Mouse (Mus musculus) limb, embryonic 11.5 days (tissue): ENCODE measurements at regions not wholly inside any gene's neighbourhood (a gene's known extent, or its start where the extent isn't known, plus 50 kb on each side); places are given as distances from the start of the nearest gene placed in this dataset.
A peak's percentile ranks its signal among the peaks of the same experiment; 100 is the strongest.

Source experiments
- ATAC-seq: fragments of 200-750 bp; cut with Nextera tagmentation; 2 replicates; pipeline ENCODE4 v1.8.0; 2017; ENCODE audit warnings: low read depth; ENCODE audit not compliant: insufficient number of reproducible peaks, low FRiP score, low TSS enrichment
- DNase-seq: peaks from one replicate; pipeline ENCODE4 v3.0.0-alpha.2; 2015; ENCODE audit warnings: low spot score
- H3K27ac ChIP-seq: fragments of 300-500 bp; sonication (generic); replicated peaks from 2 replicates; pipeline ENCODE4 v1.5.1; 2014; ENCODE audit warnings: low read depth, mild to moderate bottlenecking, low read length
- H3K27me3 ChIP-seq: fragments of 300-500 bp; sonication (generic); 2 replicates; pipeline ENCODE4 v1.6.1; 2014; ENCODE audit warnings: mild to moderate bottlenecking, low read length, mixed read lengths; ENCODE audit not compliant: control insufficient read depth, insufficient read depth
- H3K36me3 ChIP-seq: fragments of 300-500 bp; sonication (generic); 2 replicates; pipeline ENCODE4 v1.6.1; 2014; ENCODE audit warnings: mild to moderate bottlenecking, low read length, moderate library complexity, mixed read lengths; ENCODE audit not compliant: control insufficient read depth, insufficient read depth
- H3K4me1 ChIP-seq: fragments of 300-500 bp; sonication (generic); 2 replicates; pipeline ENCODE4 v1.6.1; 2014; ENCODE audit warnings: low read length, mixed read lengths; ENCODE audit not compliant: control insufficient read depth, insufficient read depth
- H3K4me2 ChIP-seq: fragments of 300-500 bp; sonication (generic); 2 replicates; pipeline ENCODE4 v1.6.1; 2014; ENCODE audit warnings: low read depth, mild to moderate bottlenecking, moderate library complexity; ENCODE audit not compliant: severe bottlenecking
- H3K4me3 ChIP-seq: fragments of 300-500 bp; sonication (generic); 2 replicates; pipeline ENCODE4 v1.5.1; 2014; ENCODE audit warnings: low read depth, low read length
- H3K9ac ChIP-seq: fragments of 300-500 bp; sonication (generic); 2 replicates; pipeline ENCODE4 v1.6.1; 2014; ENCODE audit warnings: mild to moderate bottlenecking, low read length
- H3K9me3 ChIP-seq: fragments of 300-500 bp; sonication (generic); 2 replicates; pipeline ENCODE4 v1.6.1; 2016; ENCODE audit warnings: low read length; ENCODE audit not compliant: control insufficient read depth
- WGBS: fragments of 180-500 bp; shearing (Covaris S2); extraction: QIAGEN DNeasy Blood & Tissue Kit; methylation state at CpG from one replicate; pipeline ENCODE4 v1.1.7; 2014; 5-methylcytosine and 5-hydroxymethylcytosine counted together

- no peak for DNase-seq
- Histone ChIP-seq H3K27ac (0 out of 2 replicates have a peak overlapping the region, but pooled peaks have one; percentile 30), H3K9ac (no peak overlapping the region), H3K27me3 (no peaks in the 10 kb centered on the region), H3K4me1 (peaks cover 6% of the 10 kb centered on the region), H3K36me3 (no peaks in the 10 kb centered on the region), H3K4me3 (no peak overlapping the region), H3K4me2 (no peak overlapping the region), H3K9me3 (no peaks in the 10 kb centered on the region)
- ATAC-seq = no peak
- 66% methylated on average over 10 of the region's 10 CpGs for WGBS
These were observed 200.7 kb upstream of the Lrig3 start for GRCm38 (mm10) chr10:125765103-125765820.

- Histone ChIP-seq H3K9ac (no peak overlapping the region), H3K9me3 (no peaks in the 10 kb centered on the region), H3K4me3 (no peak overlapping the region), H3K4me1 (peaks cover 5% of the 10 kb centered on the region), H3K4me2 (no peak overlapping the region), H3K36me3 (no peaks in the 10 kb centered on the region), H3K27me3 (no peaks in the 10 kb centered on the region), H3K27ac (no peak overlapping the region)
- DNase-seq (no peak), ATAC-seq (no peak)
- 89% methylated on average over 3 of the region's 3 CpGs for WGBS
These were observed 197.7 kb upstream of the Lrig3 start for GRCm38 (mm10) chr10:125768281-125768680.

- Histone ChIP-seq H3K4me1 (0 out of 2 replicates have a peak, but pooled peaks cover 2% of the 10 kb centered on the region), H3K9me3 (no peaks in the 10 kb centered on the region), H3K27ac (no peak overlapping the region), H3K4me3 (no peak overlapping the region), H3K36me3 (no peaks in the 10 kb centered on the region), H3K27me3 (no peaks in the 10 kb centered on the region), H3K4me2 (no peak overlapping the region), H3K9ac (no peak overlapping the region)
- ATAC-seq = no peak
- peak; percentile 56 for DNase-seq
- WGBS = 20% methylated on average over 7 of the region's 7 CpGs
These were observed 192.4 kb upstream of the Lrig3 start for GRCm38 (mm10) chr10:125773541-125773940.

- Histone ChIP-seq H3K4me2 (no peak overlapping the region), H3K9me3 (no peaks in the 10 kb centered on the region), H3K9ac (no peak overlapping the region), H3K27me3 (no peaks in the 10 kb centered on the region), H3K4me1 (peaks cover 20% of the 10 kb centered on the region), H3K36me3 (no peaks in the 10 kb centered on the region), H3K4me3 (no peak overlapping the region), H3K27ac (no peak overlapping the region)
- ATAC-seq (no peak), DNase-seq (no peak)
- 46% methylated on average over 6 of the region's 6 CpGs for WGBS
These were observed 183.5 kb upstream of the Lrig3 start for GRCm38 (mm10) chr10:125782486-125782885.

- WGBS = 15% methylated on average over 2 of the region's 2 CpGs
- Histone ChIP-seq H3K9ac (no peak overlapping the region), H3K4me3 (no peak overlapping the region), H3K4me2 (no peak overlapping the region), H3K9me3 (no peaks in the 10 kb centered on the region), H3K27me3 (no peaks in the 10 kb centered on the region), H3K4me1 (peaks cover 26% of the 10 kb centered on the region), H3K36me3 (no peaks in the 10 kb centered on the region), H3K27ac (no peak overlapping the region)
- DNase-seq (peak; percentile 71), ATAC-seq (0 out of 2 replicates have a peak, but pooled peaks have one; percentile 58)
These were observed 181.1 kb upstream of the Lrig3 start for GRCm38 (mm10) chr10:125784896-125785295.

- H3K4me3 ChIP-seq = no peak overlapping the region
- peak overlapping the region; percentile 29 for H3K4me2 ChIP-seq
- H3K4me1 ChIP-seq = peaks cover 26% of the 10 kb centered on the region
- H3K9me3 ChIP-seq = no peaks in the 10 kb centered on the region
- peak; percentile 44 for DNase-seq
- H3K36me3 ChIP-seq = no peaks in the 10 kb centered on the region
- no peak overlapping the region for H3K9ac ChIP-seq
- WGBS = 4% methylated on average over 16 of the region's 16 CpGs
- H3K27ac ChIP-seq = peak overlapping the region; percentile 75
- no peak for ATAC-seq
- no peaks in the 10 kb centered on the region for H3K27me3 ChIP-seq
These were observed 180.3 kb upstream of the Lrig3 start for GRCm38 (mm10) chr10:125785448-125786196.

- WGBS = 2% methylated on average over 10 of the region's 10 CpGs
- peaks cover 26% of the 10 kb centered on the region for H3K4me1 ChIP-seq
These were observed 179.6 kb upstream of the Lrig3 start for GRCm38 (mm10) chr10:125786197-125786879.

GRCm38 (mm10) chr10:125786880-125787337 lies 179.1 kb upstream of the Lrig3 start:
- H3K9me3 ChIP-seq = no peaks in the 10 kb centered on the region
- H3K4me3 ChIP-seq = no peak overlapping the region
- no peaks in the 10 kb centered on the region for H3K36me3 ChIP-seq
- peak overlapping the region; percentile 29 for H3K4me2 ChIP-seq
- ATAC-seq (peak; percentile 92), DNase-seq (peak; percentile 81)
- no peaks in the 10 kb centered on the region for H3K27me3 ChIP-seq
- peaks cover 26% of the 10 kb centered on the region for H3K4me1 ChIP-seq
- peak overlapping the region; percentile 75 for H3K27ac ChIP-seq
- H3K9ac ChIP-seq = peak overlapping the region; percentile 23; the same call in 1 of the 2 replicates
- WGBS = under 1% methylated on average over 17 of the region's 17 CpGs

More at GRCm38 (mm10) chr10:125786197-125786879, 179.6 kb upstream of the Lrig3 start:
- ATAC-seq (peak; percentile 58), DNase-seq (peak; percentile 67)
- Histone ChIP-seq H3K4me3 (no peak overlapping the region), H3K27me3 (no peaks in the 10 kb centered on the region), H3K36me3 (no peaks in the 10 kb centered on the region), H3K4me2 (peak overlapping the region; percentile 29), H3K27ac (peak overlapping the region; percentile 75), H3K9me3 (no peaks in the 10 kb centered on the region), H3K9ac (no peak overlapping the region)
